In genomic region chr9:105131253-105132001, GRCm38 (mm10) we compare ENCODE assay signal across 8 mouse cellular contexts. TPM values are rescaled to one million over a fixed set of nuclear protein-coding genes. Genes with fewer than 3 reads are reported as not detected.
DNase-seq lines count a peak whose midpoint lies in the region; ATAC-seq and TF ChIP-seq lines count a peak whose summit lies in the region.

TSS of gene Nudt16 (minus strand) at chr9:105131824.

- CTCF ChIA-PET in Patski (lab: Charles Lee): interaction anchor here (1.3 to 1.4 kb wide), 2 partner anchors 11 kb away, joined by 3 read pairs; no protein-coding TSS in a partner anchor

- in situ Hi-C loops in Patski (cut with MboI; ENCODE audit: low pct_unique_long_range_greater_than_20kb): no loop called here

- H3K27ac ChIP-seq in hindbrain, embryonic 13.5 days: peak within 1 kb of the TSS; percentile 92

- H3K4me3 ChIP-seq in hindbrain, embryonic 13.5 days: peak within 1 kb of the TSS; percentile 56

- peak; percentile 69 for DNase-seq in Patski (ENCODE audit: low read depth, low spot score)
- peak; percentile 91 to 94 for DNase-seq in cerebellum, postnatal 14 days
- peak; percentile 81 to 82 for DNase-seq in frontal cortex, postnatal 14 days (ENCODE audit: low spot score in 2 of 2)
- peak; percentile 68 to 77 for DNase-seq in layer of hippocampus, postnatal 25 days (ENCODE audit: extremely low spot score in 1 of 2, low spot score in 1 of 2)
- peak; percentile 96 for DNase-seq in lung, postnatal 25 days (ENCODE audit: low spot score)
- DNase-seq in retina, embryonic 14.5 days (ENCODE audit: low spot score): peak; percentile 90
- DNase-seq in thymus, postnatal 4 days: peak; percentile 92

- under 1% methylated on average over 59 of the region's 60 CpGs for WGBS in hindbrain, embryonic 13.5 days

- H3K9me3 ChIP-seq in hindbrain, embryonic 13.5 days: no peaks in the 10 kb centered on the region

- TF ChIP-seq CTCF in Patski (IDR thresholded peaks at IDR 0.05): no peak

- 0 out of 2 replicates have a peak, but pooled peaks cover 4% of the 10 kb centered on the region for H3K36me3 ChIP-seq in hindbrain, embryonic 13.5 days

- H3K27me3 ChIP-seq in Patski: no peaks in the 10 kb centered on the region
- no peaks in the 10 kb centered on the region for H3K27me3 ChIP-seq in hindbrain, embryonic 13.5 days

- H3K4me1 ChIP-seq in hindbrain, embryonic 13.5 days (replicated peaks): peaks cover 26% of the 10 kb centered on the region

- peak within 1 kb of the TSS; percentile 80 for H3K9ac ChIP-seq in hindbrain, embryonic 13.5 days

- POLR2A ChIA-PET in Patski (lab: Charles Lee): no interaction called here

- peak within 1 kb of the TSS; percentile 80 for H3K4me2 ChIP-seq in hindbrain, embryonic 13.5 days

- ATAC-seq in Patski: peak; percentile 99
- peak; percentile 98 for ATAC-seq in hindbrain, embryonic 13.5 days (ENCODE audit: low FRiP score)

RNA-seq across cellular contexts. Expression of gene Nudt16, which starts in this region (rescaled TPM):
- polyA plus RNA-seq in Patski (2021): 7.1 TPM
- polyA plus RNA-seq in hindbrain, embryonic 13.5 days (2015; fragmentation: Nextera tagmentation; extraction: Ambion mirVana): 27.1 and 27.7 TPM in 2 replicates
- 10 to 100 TPM; 16.1 to 19.7 TPM for total RNA-seq in layer of hippocampus, postnatal 25 days (2021)

Comparison
In these comparisons a context has a peak if more than half of its experiments do, and no peak if none do; other contexts are left out.
1. Peak in every context shown above with its lines: DNase-seq, ATAC-seq, H3K4me3 ChIP-seq and H3K27ac ChIP-seq.